Mouse (Mus musculus) kidney, embryonic 15.5 days (tissue): ENCODE measurements around the gene Xlr3a. TPM values are rescaled to one million over a fixed set of nuclear protein-coding genes. Genes with fewer than 3 reads are reported as not detected.

ENCODE experiments used
- ATAC-seq: fragments of 200-750 bp; cut with Nextera tagmentation; replicated peaks from 2 replicates; pipeline ENCODE4 v1.8.0; 2017; ENCODE audit warnings: moderate TSS enrichment; ENCODE audit not compliant: low FRiP score
- H3K27ac ChIP-seq: fragments of 300-500 bp; sonication (generic); 2 replicates; pipeline ENCODE4 v1.5.1; 2015; ENCODE audit warnings: mild to moderate bottlenecking, inconsistent platforms
- H3K27me3 ChIP-seq: fragments of 300-500 bp; sonication (generic); 2 replicates; pipeline ENCODE4 v1.6.1; 2015; ENCODE audit warnings: inconsistent platforms
- H3K36me3 ChIP-seq: fragments of 300-500 bp; sonication (generic); 2 replicates; pipeline ENCODE4 v1.6.1; 2015; ENCODE audit warnings: inconsistent platforms
- H3K4me1 ChIP-seq: fragments of 300-500 bp; sonication (generic); 2 replicates; pipeline ENCODE4 v1.6.1; 2015; ENCODE audit warnings: inconsistent platforms
- H3K4me2 ChIP-seq: fragments of 300-500 bp; sonication (generic); 2 replicates; pipeline ENCODE4 v1.6.1; 2015; ENCODE audit warnings: moderate library complexity, mild to moderate bottlenecking, inconsistent platforms
- H3K4me3 ChIP-seq: fragments of 300-500 bp; sonication (generic); replicated peaks from 2 replicates; pipeline ENCODE4 v1.5.1; 2015; ENCODE audit warnings: mild to moderate bottlenecking, inconsistent platforms
- H3K9ac ChIP-seq: fragments of 300-500 bp; sonication (generic); 2 replicates; pipeline ENCODE4 v1.6.1; 2015; ENCODE audit warnings: mild to moderate bottlenecking, inconsistent platforms
- H3K9me3 ChIP-seq: fragments of 300-500 bp; sonication (generic); replicated peaks from 2 replicates; pipeline ENCODE4 v1.6.1; 2016; ENCODE audit warnings: inconsistent platforms
- WGBS: fragments of 180-500 bp; shearing (Covaris S2); methylation state at CpG from one replicate; pipeline ENCODE4 v1.1.7; 2015; ENCODE audit warnings: mixed read lengths; 5-methylcytosine and 5-hydroxymethylcytosine counted together
- polyA plus RNA-seq: library from polyadenylated mRNA; unstranded; fragments of >200 nt; fragmentation: Nextera tagmentation; extraction: Ambion mirVana; gene quantifications from 2 replicates; pipeline ENCODE4 v1.2.1, GENCODE M21; 2015

Gene Xlr3a
- polyA plus RNA-seq, 1 experiment from 2014 or later, result 3.3 TPM

GRCm38 (mm10) chrX:73053860-73054563 lies 42.9 kb downstream of the Xlr3a start:
- H3K4me1 ChIP-seq, result no peaks in the 10 kb centered on the region
- H3K4me3 ChIP-seq, result no peak overlapping the region
- WGBS, result 18% methylated on average over 14 of the region's 14 CpGs
- H3K27ac ChIP-seq, result no peak overlapping the region
- H3K9me3 ChIP-seq, result no peaks in the 10 kb centered on the region
- 0 out of 2 replicates have a peak, but pooled peaks cover 3% of the 10 kb centered on the region for H3K27me3 ChIP-seq
- H3K4me2 ChIP-seq, result peak overlapping the region; percentile 40
- H3K9ac ChIP-seq, result no peak overlapping the region
- no peaks in the 10 kb centered on the region for H3K36me3 ChIP-seq
- peak; percentile 95 for ATAC-seq

GRCm38 (mm10) chrX:73039666-73040065 lies 57.2 kb downstream of the Xlr3a start:
- Histone ChIP-seq H3K27me3 (peaks cover 21% of the 10 kb centered on the region), H3K4me3 (no peak overlapping the region), H3K27ac (no peak overlapping the region), H3K9ac (no peak overlapping the region), H3K4me2 (no peak overlapping the region), H3K36me3 (no peaks in the 10 kb centered on the region), H3K4me1 (no peaks in the 10 kb centered on the region), H3K9me3 (no peaks in the 10 kb centered on the region)
- no peak for ATAC-seq
- 85% methylated on average over 12 of the region's 12 CpGs for WGBS

GRCm38 (mm10) chrX:73038831-73039230 lies 58.1 kb downstream of the Xlr3a start:
- ATAC-seq, result no peak
- no peak overlapping the region for H3K9ac ChIP-seq
- H3K36me3 ChIP-seq, result no peaks in the 10 kb centered on the region
- 84% methylated on average over 8 of the region's 8 CpGs for WGBS
- H3K9me3 ChIP-seq, result no peaks in the 10 kb centered on the region
- no peak overlapping the region for H3K27ac ChIP-seq
- H3K4me1 ChIP-seq, result no peaks in the 10 kb centered on the region
- peaks cover 21% of the 10 kb centered on the region for H3K27me3 ChIP-seq
- no peak overlapping the region for H3K4me2 ChIP-seq
- H3K4me3 ChIP-seq, result no peak overlapping the region

GRCm38 (mm10) chrX:73037003-73037402 lies 59.9 kb downstream of the Xlr3a start, which contains the start of gene Pnma5:
Pnma5 (minus strand) TSS chrX:73037103.
- ATAC-seq, result no peak
- H3K9ac ChIP-seq, result no peak within 1 kb of the TSS
- no peaks in the 10 kb centered on the region for H3K9me3 ChIP-seq
- H3K27ac ChIP-seq, result no peak within 1 kb of the TSS
- H3K4me1 ChIP-seq, result no peaks in the 10 kb centered on the region
- no peaks in the 10 kb centered on the region for H3K36me3 ChIP-seq
- peaks cover 21% of the 10 kb centered on the region for H3K27me3 ChIP-seq
- H3K4me3 ChIP-seq, result no peak within 1 kb of the TSS
- WGBS, result 71% methylated on average over 1 of the region's 1 CpGs
- no peak within 1 kb of the TSS for H3K4me2 ChIP-seq

Other genes starting within 250 kb of the Xlr3a start
- 90.4 and 106 TPM in 2 replicates for gene Cetn2, start 178.7 kb downstream of the Xlr3a start, polyA plus RNA-seq
- 27.2 and 28.8 TPM in 2 replicates for gene Nsdhl, start 178.5 kb downstream of the Xlr3a start, polyA plus RNA-seq
- gene Zfp185, start 109.8 kb downstream of the Xlr3a start, polyA plus RNA-seq, result 6.2 and 7.2 TPM in 2 replicates
- gene Pnma5, start 60.0 kb downstream of the Xlr3a start, polyA plus RNA-seq, result 0.09 TPM in 2 replicates
- 0.10 TPM in 1 of 2 replicates, not detected in the other for gene Pnma3, start 32.3 kb downstream of the Xlr3a start, polyA plus RNA-seq
- 0.36 and 1.4 TPM in 2 replicates for gene Xlr4a, start 14.6 kb downstream of the Xlr3a start, polyA plus RNA-seq
- not detected in 2 replicates for gene Gm14685, start 20.0 kb upstream of the Xlr3a start, polyA plus RNA-seq
- gene Xlr5b, start 51.7 kb upstream of the Xlr3a start, polyA plus RNA-seq, result not detected in 2 replicates
- not detected in 2 replicates for gene DXBay18, start 52.4 kb upstream of the Xlr3a start, polyA plus RNA-seq
- gene Spin2d, start 79.9 kb upstream of the Xlr3a start, polyA plus RNA-seq, result not detected in 2 replicates
- 14.2 and 14.4 TPM in 2 replicates for gene Xlr3b, start 95.1 kb upstream of the Xlr3a start, polyA plus RNA-seq
- 0.81 and 1.00 TPM in 2 replicates for gene Xlr4b, start 117.2 kb upstream of the Xlr3a start, polyA plus RNA-seq
- gene F8a, start 131.2 kb upstream of the Xlr3a start, polyA plus RNA-seq, result 9.5 and 11.3 TPM in 2 replicates
- gene Xlr4c, start 146.0 kb upstream of the Xlr3a start, polyA plus RNA-seq, result 0.22 and 0.30 TPM in 2 replicates
- gene Xlr3c, start 168.3 kb upstream of the Xlr3a start, polyA plus RNA-seq, result not detected in 2 replicates
- gene Xlr5a, start 195.9 kb upstream of the Xlr3a start, polyA plus RNA-seq, result not detected in 2 replicates
- gene Xlr5c, start 195.9 kb upstream of the Xlr3a start, polyA plus RNA-seq, result not detected in 2 replicates
- not detected in 2 replicates for gene Gm45015, start 239.7 kb upstream of the Xlr3a start, polyA plus RNA-seq
- 13.3 and 14.3 TPM in 2 replicates for gene Zfp275, start 245.5 kb upstream of the Xlr3a start, polyA plus RNA-seq